Comparison of ENCODE assay signal across 28 mouse cellular contexts in genomic region chr19:44264226-44264625, GRCm38 (mm10). TPM values are rescaled to one million over a fixed set of nuclear protein-coding genes. Genes with fewer than 3 reads are reported as not detected.
DNase-seq lines count a peak whose midpoint lies in the region; ATAC-seq and TF ChIP-seq lines count a peak whose summit lies in the region.
"Had no signal": no experiment of that assay in that cellular context is flagged by ENCODE, and none has a peak within 500 bp of the region (broad histone marks: within the 10 kb centered on the region; RNA-seq: fewer than 3 reads in every experiment).

No protein-coding gene starts in this region.

- no peak overlapping the region for H3K4me3 ChIP-seq in liver, embryonic 15.5 days (replicated peaks)
- no peak overlapping the region for H3K4me3 ChIP-seq in liver, embryonic 12.5 days
- H3K4me3 ChIP-seq in bone marrow macrophage, adult 2 months (ENCODE audit: insufficient read depth, low read length): peak overlapping the region; percentile 25; the same call in 1 of the 2 replicates
- H3K4me3 ChIP-seq in megakaryocyte, embryonic 14.5 days (replicated peaks): peak overlapping the region; percentile 8
- H3K4me3 ChIP-seq: embryonic facial prominence, embryonic 13.5 days; heart, embryonic 10.5 days; heart, embryonic 15.5 days; hindbrain, embryonic 13.5 days; lung, embryonic 15.5 days; neural tube, embryonic 12.5 days had no signal

- no peaks in the 10 kb centered on the region for H3K9me3 ChIP-seq in liver, embryonic 15.5 days (replicated peaks)
- no peaks in the 10 kb centered on the region for H3K9me3 ChIP-seq in liver, embryonic 12.5 days (replicated peaks)
- H3K9me3 ChIP-seq in megakaryocyte, embryonic 14.5 days: no peaks in the 10 kb centered on the region
- H3K9me3 ChIP-seq: embryonic facial prominence, embryonic 13.5 days; heart, embryonic 10.5 days; heart, embryonic 15.5 days; hindbrain, embryonic 13.5 days; lung, embryonic 15.5 days; neural tube, embryonic 12.5 days had no signal

- H3K4me1 ChIP-seq in liver, embryonic 15.5 days (replicated peaks): peaks cover 42% of the 10 kb centered on the region
- peaks cover 45% of the 10 kb centered on the region for H3K4me1 ChIP-seq in liver, embryonic 12.5 days
- peaks cover 42% of the 10 kb centered on the region for H3K4me1 ChIP-seq in bone marrow macrophage, adult 2 months (ENCODE audit: control insufficient read depth, insufficient read depth, low read length)
- H3K4me1 ChIP-seq in megakaryocyte, embryonic 14.5 days: peaks cover 54% of the 10 kb centered on the region

- TF ChIP-seq POLR2A in bone marrow macrophage, adult 2 months (IDR thresholded peaks at IDR 0.05; ENCODE audit: borderline replicate concordance, low read depth, low read length): no peak

- no peak overlapping the region for H3K9ac ChIP-seq in liver, embryonic 15.5 days
- no peak overlapping the region for H3K9ac ChIP-seq in liver, embryonic 12.5 days
- H3K9ac ChIP-seq: embryonic facial prominence, embryonic 13.5 days; heart, embryonic 15.5 days; hindbrain, embryonic 13.5 days; liver, embryonic 14.5 days; lung, embryonic 15.5 days; neural tube, embryonic 12.5 days had no signal

- H3K27me3 ChIP-seq in liver, embryonic 15.5 days: peaks cover 11% of the 10 kb centered on the region; the same call in 1 of the 2 replicates
- no peaks in the 10 kb centered on the region for H3K27me3 ChIP-seq in liver, embryonic 12.5 days (replicated peaks)
- no peaks in the 10 kb centered on the region for H3K27me3 ChIP-seq in megakaryocyte, embryonic 14.5 days (replicated peaks)
- H3K27me3 ChIP-seq: embryonic facial prominence, embryonic 13.5 days; heart, embryonic 15.5 days; hindbrain, embryonic 13.5 days; lung, embryonic 15.5 days; neural tube, embryonic 12.5 days; Patski had no signal

- H3K36me3 ChIP-seq in liver, embryonic 15.5 days (replicated peaks): no peaks in the 10 kb centered on the region
- no peaks in the 10 kb centered on the region for H3K36me3 ChIP-seq in liver, embryonic 12.5 days
- H3K36me3 ChIP-seq in megakaryocyte, embryonic 14.5 days (replicated peaks; ENCODE audit: low read length): no peaks in the 10 kb centered on the region
- H3K36me3 ChIP-seq: embryonic facial prominence, embryonic 13.5 days; heart, embryonic 10.5 days; heart, embryonic 15.5 days; hindbrain, embryonic 13.5 days; lung, embryonic 15.5 days; neural tube, embryonic 12.5 days had no signal

- H3K4me2 ChIP-seq in liver, embryonic 15.5 days: no peak overlapping the region
- H3K4me2 ChIP-seq in liver, embryonic 12.5 days: no peak overlapping the region
- H3K4me2 ChIP-seq: embryonic facial prominence, embryonic 13.5 days; heart, embryonic 15.5 days; hindbrain, embryonic 13.5 days; lung, embryonic 15.5 days; neural tube, embryonic 12.5 days had no signal

- 48% methylated on average over 9 of the region's 9 CpGs for WGBS in liver, embryonic 15.5 days (ENCODE audit: insufficient replicate concordance)
- WGBS in liver, embryonic 12.5 days (ENCODE audit: insufficient replicate concordance): 52% methylated on average over 9 of the region's 9 CpGs

- no peak for TF ChIP-seq CTCF in bone marrow macrophage, adult 2 months (IDR thresholded peaks at IDR 0.05; ENCODE audit: low read depth, low read length)

- ATAC-seq in liver, embryonic 15.5 days (ENCODE audit: insufficient read depth): no peak
- ATAC-seq in liver, embryonic 12.5 days: no peak
- ATAC-seq: forebrain, embryonic 16.5 days; intestine, postnatal 0 days; Patski had no signal

- peak; percentile 38 to 43 for DNase-seq in B cell, adult 2 months
- DNase-seq in kidney, adult 8-10 months: no peak
- DNase-seq in layer of hippocampus, adult 9-11 months: no peak
- DNase-seq in right cerebral cortex, postnatal 25 days: no peak
- DNase-seq: adrenal gland, postnatal 10 days; cerebellum, adult 11-12 months; cerebellum, adult 9-11 months; gastrocnemius, postnatal 10 days; kidney, postnatal 14 days; left cerebral cortex, postnatal 4 days; midbrain, embryonic 14.5 days; right cerebral cortex, adult 18-20 months; thymus, adult 2 months; thymus, postnatal 4 days had no signal

- peak overlapping the region; percentile 98 for H3K27ac ChIP-seq in liver, embryonic 15.5 days (replicated peaks)
- H3K27ac ChIP-seq in liver, embryonic 12.5 days: no peak overlapping the region
- H3K27ac ChIP-seq in bone marrow macrophage, adult 2 months (ENCODE audit: insufficient read depth, low read depth, low read length): peak overlapping the region; percentile 94
- H3K27ac ChIP-seq: heart, embryonic 10.5 days; heart, embryonic 15.5 days; hindbrain, embryonic 13.5 days; lung, embryonic 15.5 days; neural tube, embryonic 12.5 days had no signal

RNA-seq across cellular contexts. Expression of gene Scd2, which starts 29.2 kb away (rescaled TPM):
- polyA plus RNA-seq in liver, embryonic 15.5 days (2015; fragmentation: Nextera tagmentation; extraction: Ambion mirVana): 108 and 124 TPM in 2 replicates
- polyA plus RNA-seq in liver, embryonic 12.5 days (2016; fragmentation: Nextera tagmentation; extraction: Ambion mirVana): 136 and 148 TPM in 2 replicates
- 6.7 and 7.7 TPM in 2 replicates for polyA plus RNA-seq in bone marrow macrophage, adult 2 months (2012; ENCODE audit: insufficient read depth, insufficient read length, missing spikeins)
- polyA plus RNA-seq in megakaryocyte, embryonic 14.5 days (2012; ENCODE audit: insufficient read depth, low replicate concordance): 6.4 and 14.5 TPM in 2 replicates

Comparison
In these comparisons a context has a peak if more than half of its experiments do, and no peak if none do; other contexts are left out.
1. H3K4me3 ChIP-seq: peak in bone marrow macrophage, adult 2 months (single experiment) and megakaryocyte, embryonic 14.5 days (single experiment); none in liver, embryonic 15.5 days (single experiment) and liver, embryonic 12.5 days (single experiment).
2. DNase-seq: peak in B cell, adult 2 months (2 of 2); none in kidney, adult 8-10 months (0 of 2), layer of hippocampus, adult 9-11 months (single experiment) and right cerebral cortex, postnatal 25 days (single experiment).